Mouse (Mus musculus) gastrocnemius, adult 8-10 months (tissue): ENCODE results near the gene Itga11. TPM values are rescaled to one million over a fixed set of nuclear protein-coding genes. Genes with fewer than 3 reads are reported as not detected.
A peak's percentile ranks its signal among the peaks of the same experiment; 100 is the strongest.
"Not testable (repeated sequence)": the region's sequence is repeated elsewhere in the genome, so short reads cannot be mapped to it uniquely, and the experiment has no call there.

Experiments
- DNase-seq, 2 experiments: peaks; one replicate each; pipeline ENCODE4 v3.0.0; 2022; ENCODE audit warnings: low spot score in 2 of 2
- total RNA-seq, 4 experiments: library from RNA; stranded (reverse); gene quantifications; 2 replicates each; pipeline ENCODE4 v1.2.4; 2022

The Itga11 gene
- total RNA-seq, 4 experiments from 2014 or later, result 1.5 to 2.7 (median 2.4) TPM

- DNase-seq, result no peak
Measured at GRCm38 (mm10) chr9:62765346-62765745, 87.7 kb downstream of the Itga11 start.

GRCm38 (mm10) chr9:62767464-62767863, 89.8 kb downstream of the Itga11 start:
- DNase-seq, result no peak

- DNase-seq, result no peak
Measured at GRCm38 (mm10) chr9:62768361-62768760, 90.7 kb downstream of the Itga11 start.

DNA sequence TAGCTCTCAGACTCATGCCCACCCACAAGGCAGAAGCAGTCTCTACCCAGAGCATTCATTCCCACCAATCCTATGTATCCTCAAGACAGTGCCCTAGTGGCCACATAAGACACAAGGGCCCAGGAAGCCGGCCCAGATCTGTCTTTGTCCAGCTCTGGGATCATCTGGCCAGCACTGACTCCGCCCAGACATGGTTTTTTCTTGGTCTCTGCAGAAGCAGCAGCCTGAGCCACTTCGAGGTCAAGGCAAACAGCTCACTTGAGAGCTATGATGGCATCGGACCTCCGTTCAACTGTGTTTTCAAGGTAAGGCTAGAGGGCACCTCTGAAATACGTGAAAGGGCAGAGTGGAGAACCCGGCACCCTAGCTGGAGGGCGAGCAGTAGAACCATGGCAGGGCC, 95.1 kb downstream of the Itga11 start:
- no peak for DNase-seq

- no peak for DNase-seq
Measured at GRCm38 (mm10) chr9:62775464-62775863, 97.8 kb downstream of the Itga11 start.

- peak in 1 of 2 experiments; percentile 34 for DNase-seq
Measured at GRCm38 (mm10) chr9:62777461-62777860, 99.8 kb downstream of the Itga11 start.

- no peak for DNase-seq
Measured at GRCm38 (mm10) chr9:62778721-62779120, 101.1 kb downstream of the Itga11 start.

DNA sequence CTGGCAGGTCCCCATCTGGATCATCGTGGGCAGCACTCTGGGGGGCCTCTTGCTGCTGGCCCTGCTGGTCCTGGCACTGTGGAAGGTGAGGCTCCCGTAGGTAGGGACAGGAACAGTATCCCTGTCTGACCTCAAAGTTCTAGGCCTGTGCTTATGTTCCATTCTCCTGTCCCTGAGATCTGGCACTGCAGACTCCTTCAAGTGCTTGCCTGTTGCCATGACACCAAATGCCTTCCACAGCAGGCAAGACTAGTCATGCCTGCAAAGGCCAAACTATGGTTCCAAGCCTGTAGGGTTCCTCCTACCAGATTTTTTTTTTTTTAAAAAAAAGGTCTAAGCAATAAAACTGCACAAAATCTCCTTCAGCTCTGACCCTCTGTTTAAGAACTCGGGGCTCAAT, 104.3 kb downstream of the Itga11 start:
- no peak for DNase-seq

DNA sequence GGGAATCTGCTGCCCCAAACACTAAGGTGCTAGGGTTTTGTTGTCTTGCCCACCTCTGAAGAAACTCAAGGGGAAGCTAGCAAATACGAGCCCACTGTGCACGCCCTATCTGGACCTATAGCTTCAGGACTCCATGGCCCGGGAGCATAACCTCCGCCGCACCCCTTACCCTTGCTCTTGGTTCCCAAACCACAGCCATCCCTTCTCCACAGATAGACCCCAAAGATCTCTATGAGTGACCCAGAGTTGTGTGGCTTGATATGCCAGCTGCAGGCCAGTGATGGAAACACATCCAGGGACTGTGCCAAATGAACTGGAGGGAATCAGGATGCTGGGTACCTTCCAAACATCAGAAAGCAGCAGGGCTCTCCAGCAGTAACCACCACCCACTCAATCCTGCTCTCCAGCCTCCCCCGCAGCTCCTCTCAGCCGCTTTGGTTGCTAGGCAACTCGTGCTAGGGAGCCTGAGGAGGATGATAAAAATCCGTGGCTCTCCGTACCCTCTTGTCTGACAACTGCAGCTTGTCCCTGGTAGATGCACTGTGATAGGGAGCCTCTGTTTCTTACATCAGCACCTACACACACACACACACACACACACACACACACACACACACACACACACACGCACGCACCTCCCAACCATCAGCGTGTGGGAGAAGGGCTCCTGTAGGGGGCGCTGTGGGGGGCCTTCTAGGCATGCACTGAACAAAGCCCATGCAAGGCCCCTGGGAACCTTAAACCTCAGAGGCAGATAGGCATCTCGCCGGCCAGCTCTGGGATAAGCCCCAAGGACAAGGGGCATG, 105.6 kb downstream of the Itga11 start:
- DNase-seq, result no peak

DNA sequence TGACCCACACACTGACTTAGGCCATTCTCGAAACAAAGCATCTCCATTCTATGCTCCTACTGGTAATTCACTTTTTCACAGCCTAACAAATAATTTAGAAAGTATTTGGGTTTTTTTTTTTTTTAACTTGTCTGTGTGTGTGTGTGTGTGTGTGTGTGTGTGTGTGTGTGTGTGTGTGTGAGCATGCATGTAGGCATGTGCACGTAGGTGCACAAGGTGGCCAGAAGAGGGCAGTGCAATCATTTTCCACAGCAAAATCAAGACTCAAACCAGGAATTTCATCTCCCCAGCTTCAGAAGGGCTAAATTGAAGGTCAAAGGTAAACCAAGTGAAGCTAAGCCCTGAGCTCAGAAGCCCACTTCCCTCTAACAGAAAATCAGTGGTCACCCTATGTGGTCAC, 106.6 kb downstream of the Itga11 start:
- DNase-seq, result no peak

- no peak for DNase-seq
Measured at GRCm38 (mm10) chr9:62786721-62787120, 109.1 kb downstream of the Itga11 start.

DNA sequence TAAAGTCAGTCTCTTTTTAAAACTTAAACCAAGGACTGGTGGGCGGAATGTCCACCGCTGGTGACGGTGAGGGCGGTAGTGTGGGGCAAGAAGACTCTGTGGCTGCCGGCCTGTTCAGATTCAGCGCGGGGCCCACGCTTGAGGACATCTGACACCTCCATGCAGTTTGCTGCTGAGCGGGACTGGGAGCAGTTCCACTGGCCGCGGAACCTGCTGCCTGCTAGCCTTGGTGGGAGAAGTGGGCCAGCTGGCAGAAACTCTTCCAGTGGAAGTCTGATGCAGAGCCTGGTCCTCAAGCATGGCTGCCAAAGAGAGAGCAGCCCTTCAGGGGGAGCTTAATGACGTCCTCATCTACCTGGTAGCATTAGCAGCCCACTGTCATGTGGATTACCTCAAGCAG, 112.2 kb downstream of the Itga11 start:
- no peak for DNase-seq

DNA sequence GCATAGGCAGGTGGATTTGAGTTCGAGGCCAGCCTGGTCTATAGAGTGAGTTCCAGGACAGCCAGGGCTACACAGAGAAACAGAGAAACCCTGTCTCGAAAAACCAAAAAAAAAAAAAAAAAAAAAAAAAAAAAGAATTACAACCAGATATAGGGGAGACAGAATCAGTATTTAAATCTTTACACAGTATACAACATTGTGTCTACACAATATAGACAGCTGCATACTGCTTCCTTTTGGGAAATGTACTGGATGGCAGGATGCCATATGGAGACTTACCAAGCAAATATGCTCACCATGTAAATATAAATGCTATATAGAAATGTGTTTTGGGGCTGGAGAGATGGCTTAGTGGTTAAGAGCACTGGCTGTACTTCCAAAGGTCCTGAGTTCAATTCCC, 121.6 kb downstream of the Itga11 start:
- not testable (repeated sequence) for DNase-seq

DNA sequence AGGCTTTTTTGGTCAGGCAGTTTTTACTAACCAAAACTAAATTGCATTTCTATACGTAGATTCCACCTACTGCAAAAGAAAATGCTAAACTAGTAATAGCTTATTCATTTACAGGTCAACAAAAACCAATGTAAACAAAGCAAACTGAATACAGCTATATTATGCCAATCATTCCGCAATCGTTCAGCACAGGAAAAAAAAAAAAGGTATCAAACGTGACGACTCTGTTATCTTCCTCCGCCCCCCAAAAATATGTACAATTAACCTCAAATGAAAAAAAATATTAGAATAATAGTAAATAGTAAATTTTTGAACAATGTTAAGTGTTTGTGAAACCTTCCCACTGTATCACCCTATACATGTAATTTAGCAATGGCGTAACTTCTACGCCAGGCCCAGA, 132.5 kb downstream of the Itga11 start:
- no peak for DNase-seq

- DNase-seq, result peak in 1 of 2 experiments; percentile 10
Measured at GRCm38 (mm10) chr9:62810543-62811515, 133.2 kb downstream of the Itga11 start.

DNA sequence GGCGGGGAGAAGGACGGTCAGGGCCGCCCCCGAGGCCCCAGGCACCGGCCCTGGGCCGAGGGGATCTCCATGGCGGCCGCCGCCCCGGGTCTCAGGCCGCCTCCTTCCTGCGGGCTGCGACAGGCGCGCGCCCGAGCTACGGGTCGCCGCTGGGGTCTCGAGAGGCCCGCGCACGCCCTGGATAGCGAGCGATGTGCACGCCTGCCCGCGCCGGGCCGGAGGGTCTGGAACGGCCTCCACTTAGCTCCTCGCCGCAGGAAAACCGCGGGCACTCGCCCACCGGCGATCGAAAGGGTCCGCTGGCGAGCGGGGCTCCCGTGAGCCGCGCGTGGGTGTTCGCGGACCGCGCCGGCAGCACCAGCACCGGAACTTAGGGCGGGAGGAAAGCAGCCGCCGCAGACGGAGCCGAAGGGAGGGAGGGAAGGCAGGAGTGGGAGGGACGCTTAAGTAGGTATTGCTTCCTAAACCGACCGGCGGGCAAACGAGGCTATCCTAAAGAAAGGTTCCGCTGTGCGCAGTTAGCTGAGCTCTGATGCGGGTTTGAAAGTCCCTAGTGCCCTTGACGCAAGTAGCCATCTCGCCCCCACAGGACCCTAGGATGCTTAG, 134.0 kb downstream of the Itga11 start, which contains the start of gene Fem1b:
TSS of gene Fem1b (minus strand) at position 419 of the 606 bp plus-strand sequence.
- peak; percentile 80 to 81 for DNase-seq

GRCm38 (mm10) chr9:62812216-62813049, 134.8 kb downstream of the Itga11 start:
- no peak for DNase-seq

- DNase-seq, result no peak
Measured at GRCm38 (mm10) chr9:62814751-62815150, 137.1 kb downstream of the Itga11 start.

DNA sequence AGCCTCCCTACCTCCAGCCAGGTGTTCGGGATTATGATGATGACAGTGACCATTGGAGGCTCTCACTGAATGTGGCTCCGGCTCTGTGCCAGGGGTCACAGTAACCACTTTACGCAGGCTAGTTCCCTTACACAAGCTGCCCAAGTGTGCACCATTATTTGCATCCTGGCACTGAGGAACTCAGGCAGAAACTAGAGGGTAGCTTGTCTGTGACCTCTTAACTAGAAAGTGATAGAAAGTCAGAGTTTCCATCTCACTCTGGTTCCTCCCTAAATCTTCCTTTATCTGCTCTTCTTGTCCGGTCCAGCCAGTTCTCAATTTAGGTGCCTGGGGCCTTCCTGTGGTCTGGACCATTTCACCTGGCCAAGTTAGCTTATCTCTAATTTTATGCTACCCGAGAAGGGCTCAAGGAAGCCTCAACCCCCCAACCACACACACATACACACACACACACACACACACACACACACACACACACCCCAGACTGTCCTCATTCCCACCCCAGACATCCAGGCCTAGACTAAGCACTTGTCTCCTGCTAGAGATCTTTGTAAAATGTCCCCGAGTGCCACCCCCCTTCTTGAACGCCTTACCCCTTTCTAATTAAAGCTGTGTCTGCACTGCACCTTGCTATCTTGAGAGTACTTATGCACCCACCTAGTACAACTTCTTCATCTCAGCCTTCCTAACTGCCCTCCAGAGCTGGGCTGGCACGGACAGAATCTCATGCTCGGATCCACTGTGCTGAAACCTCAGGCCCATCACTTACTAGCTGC, 138.9 kb downstream of the Itga11 start:
- no peak for DNase-seq

DNA sequence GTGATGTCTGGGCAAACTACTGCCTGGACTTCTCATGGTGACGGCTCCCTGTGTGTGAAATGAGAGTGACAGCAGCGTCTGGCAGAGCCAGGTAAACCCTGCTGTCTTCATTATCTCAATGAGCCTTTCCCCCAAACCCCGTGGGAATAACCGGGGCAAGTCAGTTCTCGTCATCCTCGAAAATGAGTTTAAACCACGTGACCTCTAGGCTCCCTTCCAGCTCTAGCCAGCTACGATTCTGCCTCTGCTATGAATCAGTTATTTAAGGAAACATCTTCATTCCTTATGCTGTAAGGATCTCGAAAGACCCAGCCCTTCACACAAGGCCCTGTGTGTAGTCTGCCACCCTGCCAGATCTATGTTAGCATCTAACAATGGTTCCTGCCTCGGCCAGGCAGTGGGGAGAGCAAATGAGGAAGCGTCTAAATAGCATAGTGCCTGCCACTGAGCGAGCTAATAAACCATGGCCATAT, 139.5 kb downstream of the Itga11 start:
- no peak for DNase-seq
